Mouse (Mus musculus) olfactory bulb, adult 2 months (tissue): Measurements from ENCODE around the gene Pkdcc. TPM values are rescaled to one million over a fixed set of nuclear protein-coding genes. Genes with fewer than 3 reads are reported as not detected.

Experiments used
- H3K27ac ChIP-seq: fragments of 200-500 bp; 2 replicates; pipeline ENCODE4 v1.5.1; 2012; ENCODE audit warnings: low read depth, low read length; ENCODE audit not compliant: insufficient read depth
- H3K4me1 ChIP-seq: fragments of 200-500 bp; 2 replicates; pipeline ENCODE4 v1.6.1; 2012; ENCODE audit warnings: low read length; ENCODE audit not compliant: control insufficient read depth, insufficient read depth
- H3K4me3 ChIP-seq: fragments of 200-500 bp; 2 replicates; pipeline ENCODE4 v1.5.1; 2012; ENCODE audit warnings: mild to moderate bottlenecking, low read depth, low read length, moderate library complexity; ENCODE audit not compliant: insufficient read depth
- CTCF ChIP-seq: fragments of 200-500 bp; IDR thresholded peaks from 2 replicates; pipeline ENCODE4 v1.5.1; 2012; ENCODE audit warnings: low read depth, mild to moderate bottlenecking, low read length, moderate library complexity; ENCODE audit not compliant: insufficient read depth
- POLR2A ChIP-seq: fragments of 200-500 bp; IDR thresholded peaks from 2 replicates; pipeline ENCODE4 v1.6.1; 2012; ENCODE audit warnings: mild to moderate bottlenecking, low read depth, low read length, moderate library complexity; ENCODE audit not compliant: insufficient read depth
- WGBS: fragments of 180-500 bp; shearing (Covaris S2); methylation state at CpG from one replicate; pipeline ENCODE4 v1.1.7; 2018; 5-methylcytosine and 5-hydroxymethylcytosine counted together
- polyA plus RNA-seq: library from polyadenylated mRNA; stranded (reverse); fragments of >200 nt; gene quantifications from 2 replicates; pipeline ENCODE4 v1.2.4, GENCODE M21; 2012; ENCODE audit warnings: low replicate concordance; ENCODE audit not compliant: missing spikeins, insufficient read depth, insufficient read length

Pkdcc gene
- polyA plus RNA-seq, 1 experiment = not detected

- TF ChIP-seq POLR2A (no peak), CTCF (no peak)
- no peak overlapping the region for H3K4me3 ChIP-seq
- no peaks in the 10 kb centered on the region for H3K4me1 ChIP-seq
- no peak overlapping the region for H3K27ac ChIP-seq
- WGBS = 79% methylated on average over 6 of the region's 6 CpGs
Observed at GRCm38 (mm10) chr17:83182780-83183179, 32.3 kb upstream of the Pkdcc start.

GRCm38 (mm10) chr17:83187751-83188565 is 27.1 kb upstream of the Pkdcc start:
- WGBS = 15% methylated on average over 11 of the region's 11 CpGs
- no peak for TF ChIP-seq POLR2A
- no peak for TF ChIP-seq CTCF
- Histone ChIP-seq H3K27ac (no peak overlapping the region), H3K4me3 (no peak overlapping the region), H3K4me1 (no peaks in the 10 kb centered on the region)

GRCm38 (mm10) chr17:83190810-83191209 is 24.3 kb upstream of the Pkdcc start:
- TF ChIP-seq CTCF (no peak), POLR2A (no peak)
- Histone ChIP-seq H3K4me1 (no peaks in the 10 kb centered on the region), H3K4me3 (no peak overlapping the region), H3K27ac (no peak overlapping the region)
- 96% methylated on average over 9 of the region's 9 CpGs for WGBS

GRCm38 (mm10) chr17:83194491-83194890 is 20.6 kb upstream of the Pkdcc start:
- Histone ChIP-seq H3K4me1 (no peaks in the 10 kb centered on the region), H3K4me3 (no peak overlapping the region), H3K27ac (no peak overlapping the region)
- TF ChIP-seq POLR2A (no peak), CTCF (no peak)
- 64% methylated on average over 4 of the region's 4 CpGs for WGBS

- H3K4me1 ChIP-seq = no peaks in the 10 kb centered on the region
- 63% methylated on average over 4 of the region's 4 CpGs for whole genome bisulfite sequencing
- H3K4me3 ChIP-seq = no peak overlapping the region
- H3K27ac ChIP-seq = no peak overlapping the region
- TF ChIP-seq POLR2A (no peak), CTCF (no peak)
Observed at GRCm38 (mm10) chr17:83197361-83197923, 17.6 kb upstream of the Pkdcc start.

GRCm38 (mm10) chr17:83200469-83200868 is 14.6 kb upstream of the Pkdcc start:
- Histone ChIP-seq H3K4me3 (no peak overlapping the region), H3K27ac (no peak overlapping the region), H3K4me1 (peaks cover 2% of the 10 kb centered on the region; the same call in 1 of the 2 replicates)
- WGBS = 93% methylated on average over 5 of the region's 5 CpGs
- TF ChIP-seq CTCF (no peak), POLR2A (no peak)

GRCm38 (mm10) chr17:83201257-83201656 is 13.8 kb upstream of the Pkdcc start:
- no peak for TF ChIP-seq POLR2A
- H3K4me3 ChIP-seq = no peak overlapping the region
- no peak overlapping the region for H3K27ac ChIP-seq
- WGBS = 64% methylated on average over 6 of the region's 6 CpGs
- H3K4me1 ChIP-seq = peaks cover 2% of the 10 kb centered on the region; the same call in 1 of the 2 replicates

GRCm38 (mm10) chr17:83203692-83204383 is 11.3 kb upstream of the Pkdcc start:
- WGBS = 59% methylated on average over 8 of the region's 8 CpGs
- Histone ChIP-seq H3K4me1 (peaks cover 2% of the 10 kb centered on the region; the same call in 1 of the 2 replicates), H3K4me3 (no peak overlapping the region), H3K27ac (no peak overlapping the region)
- no peak for TF ChIP-seq CTCF

GRCm38 (mm10) chr17:83207296-83207695 is 7.8 kb upstream of the Pkdcc start:
- no peak for TF ChIP-seq POLR2A
- no peak for TF ChIP-seq CTCF
- Histone ChIP-seq H3K27ac (no peak overlapping the region), H3K4me1 (peaks cover 2% of the 10 kb centered on the region; the same call in 1 of the 2 replicates), H3K4me3 (no peak overlapping the region)
- WGBS = 92% methylated on average over 3 of the region's 3 CpGs
